Mouse (Mus musculus): ENCODE measurements at regions not wholly inside any gene's neighbourhood (a gene's known extent, or its start where the extent isn't known, plus 50 kb on each side); places are given as distances from the start of the nearest gene placed in this dataset.
"Not testable (repeated sequence)": the region's sequence is repeated elsewhere in the genome, so short reads cannot be mapped to it uniquely, and the experiment has no call there.

- no peak overlapping the region for H3K4me2 ChIP-seq (replicated peaks)
- 100% methylated on average over 2 of the region's 2 CpGs for WGBS
- no peaks in the 10 kb centered on the region for H3K9me3 ChIP-seq
- H3K4me1 ChIP-seq (replicated peaks), result no peaks in the 10 kb centered on the region
- no peak overlapping the region for H3K9ac ChIP-seq (replicated peaks)
- no peaks in the 10 kb centered on the region for H3K36me3 ChIP-seq
- H3K27me3 ChIP-seq, result no peaks in the 10 kb centered on the region
- H3K4me3 ChIP-seq (replicated peaks), result no peak overlapping the region
- no peak overlapping the region for H3K27ac ChIP-seq
- no peak for ATAC-seq
Observed at GRCm38 (mm10) chr14:54042286-54042685, 211.6 kb downstream of the Dad1 start.

- no peak overlapping the region for H3K4me2 ChIP-seq (replicated peaks)
- no peak overlapping the region for H3K9ac ChIP-seq (replicated peaks)
- H3K9me3 ChIP-seq, result no peaks in the 10 kb centered on the region
- no peaks in the 10 kb centered on the region for H3K36me3 ChIP-seq
- no peaks in the 10 kb centered on the region for H3K27me3 ChIP-seq
- no peak overlapping the region for H3K4me3 ChIP-seq (replicated peaks)
- no peak overlapping the region for H3K27ac ChIP-seq
- no peaks in the 10 kb centered on the region for H3K4me1 ChIP-seq (replicated peaks)
- no peak for ATAC-seq
- 97% methylated on average over 2 of the region's 2 CpGs for WGBS
Observed at GRCm38 (mm10) chr14:54040644-54041043, 213.3 kb downstream of the Dad1 start.

- H3K36me3 ChIP-seq, result no peaks in the 10 kb centered on the region
- H3K4me3 ChIP-seq (replicated peaks), result no peak overlapping the region
- no peak overlapping the region for H3K4me2 ChIP-seq (replicated peaks)
- H3K9me3 ChIP-seq, result no peaks in the 10 kb centered on the region
- no peaks in the 10 kb centered on the region for H3K4me1 ChIP-seq (replicated peaks)
- no peak overlapping the region for H3K9ac ChIP-seq (replicated peaks)
- 73% methylated on average over 2 of the region's 2 CpGs for WGBS
- no peak overlapping the region for H3K27ac ChIP-seq
- H3K27me3 ChIP-seq, result no peaks in the 10 kb centered on the region
- ATAC-seq, result no peak
Observed at GRCm38 (mm10) chr14:54034516-54034915, 219.4 kb downstream of the Dad1 start.

GRCm38 (mm10) chr14:54023552-54023951 is 230.4 kb downstream of the Dad1 start:
- Histone ChIP-seq H3K4me3 (replicated peaks) (no peak overlapping the region), H3K9ac (replicated peaks) (no peak overlapping the region), H3K27me3 (no peaks in the 10 kb centered on the region), H3K27ac (no peak overlapping the region), H3K36me3 (no peaks in the 10 kb centered on the region), H3K4me1 (replicated peaks) (no peaks in the 10 kb centered on the region), H3K9me3 (no peaks in the 10 kb centered on the region), H3K4me2 (replicated peaks) (no peak overlapping the region)
- no peak for ATAC-seq
- WGBS, result 76% methylated on average over 4 of the region's 4 CpGs

- ATAC-seq, result no peak
- WGBS, result 91% methylated on average over 6 of the region's 6 CpGs
- Histone ChIP-seq H3K27ac (no peak overlapping the region), H3K4me3 (replicated peaks) (no peak overlapping the region), H3K36me3 (no peaks in the 10 kb centered on the region), H3K9ac (replicated peaks) (no peak overlapping the region), H3K4me2 (replicated peaks) (no peak overlapping the region), H3K4me1 (replicated peaks) (no peaks in the 10 kb centered on the region), H3K27me3 (no peaks in the 10 kb centered on the region), H3K9me3 (no peaks in the 10 kb centered on the region)
Observed at GRCm38 (mm10) chr14:54021443-54021842, 232.5 kb downstream of the Dad1 start.

GRCm38 (mm10) chr14:54014628-54015027 is 239.3 kb downstream of the Dad1 start:
- H3K9me3 ChIP-seq, result no peaks in the 10 kb centered on the region
- no peak for ATAC-seq
- H3K9ac ChIP-seq (replicated peaks), result no peak overlapping the region
- no peak overlapping the region for H3K4me3 ChIP-seq (replicated peaks)
- 84% methylated on average over 10 of the region's 10 CpGs for WGBS
- H3K27ac ChIP-seq, result no peak overlapping the region
- no peak overlapping the region for H3K4me2 ChIP-seq (replicated peaks)
- H3K4me1 ChIP-seq (replicated peaks), result no peaks in the 10 kb centered on the region
- no peaks in the 10 kb centered on the region for H3K27me3 ChIP-seq
- H3K36me3 ChIP-seq, result no peaks in the 10 kb centered on the region

- H3K27me3 ChIP-seq, result no peaks in the 10 kb centered on the region
- H3K4me3 ChIP-seq (replicated peaks), result no peak overlapping the region
- no peak overlapping the region for H3K27ac ChIP-seq
- H3K4me2 ChIP-seq (replicated peaks), result no peak overlapping the region
- no peak for ATAC-seq
- H3K36me3 ChIP-seq, result no peaks in the 10 kb centered on the region
- no peak overlapping the region for H3K9ac ChIP-seq (replicated peaks)
- no peaks in the 10 kb centered on the region for H3K4me1 ChIP-seq (replicated peaks)
- WGBS, result 86% methylated on average over 1 of the region's 1 CpGs
- no peaks in the 10 kb centered on the region for H3K9me3 ChIP-seq
Observed at GRCm38 (mm10) chr14:54002083-54002482, 251.8 kb downstream of the Dad1 start.

- no peak overlapping the region for H3K4me2 ChIP-seq (replicated peaks)
- WGBS, result 83% methylated on average over 5 of the region's 5 CpGs
- H3K4me3 ChIP-seq (replicated peaks), result no peak overlapping the region
- H3K36me3 ChIP-seq, result no peaks in the 10 kb centered on the region
- H3K9me3 ChIP-seq, result no peaks in the 10 kb centered on the region
- no peaks in the 10 kb centered on the region for H3K4me1 ChIP-seq (replicated peaks)
- no peak overlapping the region for H3K9ac ChIP-seq (replicated peaks)
- H3K27me3 ChIP-seq, result no peaks in the 10 kb centered on the region
- no peak for ATAC-seq
- no peak overlapping the region for H3K27ac ChIP-seq
Observed at GRCm38 (mm10) chr14:54000527-54000926, 253.4 kb downstream of the Dad1 start.

- peaks cover 17% of the 10 kb centered on the region for H3K4me1 ChIP-seq (replicated peaks)
- no peak for ATAC-seq
- 68% methylated on average over 2 of the region's 2 CpGs for WGBS
- H3K4me3 ChIP-seq (replicated peaks), result no peak overlapping the region
- H3K27ac ChIP-seq, result no peak overlapping the region
- no peak overlapping the region for H3K4me2 ChIP-seq (replicated peaks)
- H3K27me3 ChIP-seq, result no peaks in the 10 kb centered on the region
- H3K36me3 ChIP-seq, result no peaks in the 10 kb centered on the region
- no peaks in the 10 kb centered on the region for H3K9me3 ChIP-seq
- no peak overlapping the region for H3K9ac ChIP-seq (replicated peaks)
Observed at GRCm38 (mm10) chr14:53993427-53993826, 260.5 kb downstream of the Dad1 start.

GRCm38 (mm10) chr14:53992712-53993286 is 261.1 kb downstream of the Dad1 start:
- Histone ChIP-seq H3K9me3 (no peaks in the 10 kb centered on the region), H3K27me3 (no peaks in the 10 kb centered on the region), H3K4me3 (replicated peaks) (no peak overlapping the region), H3K4me1 (replicated peaks) (peaks cover 17% of the 10 kb centered on the region), H3K27ac (no peak overlapping the region), H3K36me3 (no peaks in the 10 kb centered on the region), H3K9ac (replicated peaks) (no peak overlapping the region), H3K4me2 (replicated peaks) (no peak overlapping the region; the same call in 1 of the 2 replicates)
- WGBS, result 32% methylated on average over 11 of the region's 11 CpGs
- no peak for ATAC-seq

- no peak overlapping the region for H3K9ac ChIP-seq (replicated peaks)
- no peaks in the 10 kb centered on the region for H3K27me3 ChIP-seq
- ATAC-seq, result 0 out of 2 replicates have a peak, but pooled peaks have one; percentile 58
- H3K4me2 ChIP-seq (replicated peaks), result no peak overlapping the region
- no peak overlapping the region for H3K27ac ChIP-seq
- peaks cover 17% of the 10 kb centered on the region for H3K4me1 ChIP-seq (replicated peaks)
- H3K9me3 ChIP-seq, result no peaks in the 10 kb centered on the region
- H3K36me3 ChIP-seq, result no peaks in the 10 kb centered on the region
- WGBS, result 36% methylated on average over 4 of the region's 4 CpGs
- H3K4me3 ChIP-seq (replicated peaks), result no peak overlapping the region
Observed at GRCm38 (mm10) chr14:53991390-53991789, 262.5 kb downstream of the Dad1 start.

- no peak for ATAC-seq
- H3K9me3 ChIP-seq, result no peaks in the 10 kb centered on the region
- WGBS, result 70% methylated on average over 5 of the region's 5 CpGs
- no peaks in the 10 kb centered on the region for H3K27me3 ChIP-seq
- H3K27ac ChIP-seq, result no peak overlapping the region
- H3K36me3 ChIP-seq, result no peaks in the 10 kb centered on the region
- H3K4me1 ChIP-seq (replicated peaks), result no peaks in the 10 kb centered on the region
- no peak overlapping the region for H3K9ac ChIP-seq (replicated peaks)
- no peak overlapping the region for H3K4me3 ChIP-seq (replicated peaks)
- no peak overlapping the region for H3K4me2 ChIP-seq (replicated peaks)
Observed at GRCm38 (mm10) chr14:53980771-53981170, 273.1 kb downstream of the Dad1 start.

- H3K4me3 ChIP-seq (replicated peaks); H3K4me1 ChIP-seq (replicated peaks); ATAC-seq; H3K9ac ChIP-seq (replicated peaks); H3K36me3 ChIP-seq; H3K27me3 ChIP-seq; H3K9me3 ChIP-seq; H3K4me2 ChIP-seq (replicated peaks); H3K27ac ChIP-seq: not testable (repeated sequence)
- WGBS, result 86% methylated on average over 10 of the region's 11 CpGs
Observed at GRCm38 (mm10) chr14:53961426-53961825, 292.5 kb downstream of the Dad1 start.

Data from midbrain, embryonic 13.5 days (tissue).